Mouse (Mus musculus): ENCODE results near the gene Cstf3. TPM values are rescaled to one million over a fixed set of nuclear protein-coding genes. Genes with fewer than 3 reads are reported as not detected.

The Cstf3 gene
- total RNA-seq (2015; ENCODE audit: low replicate concordance) (27.8 and 31.0 TPM in 2 replicates), total RNA-seq (2017; ENCODE audit: low replicate concordance) (24.4 and 36.8 TPM in 2 replicates)

- peak; percentile 98 for ATAC-seq (replicated peaks; ENCODE audit: low FRiP score, poor library complexity, severe bottlenecking)
Measured at GRCm38 (mm10) chr2:104590068-104590828, at the start of gene Cstf3. Cstf3 (plus strand) TSS chr2:104590523.

GRCm38 (mm10) chr2:104556711-104557110 lies 33.6 kb upstream of the Cstf3 start:
- ATAC-seq (replicated peaks; ENCODE audit: low FRiP score, poor library complexity, severe bottlenecking): 0 out of 2 replicates have a peak, but pooled peaks have one; percentile 46

- no peak for ATAC-seq (replicated peaks; ENCODE audit: low FRiP score, poor library complexity, severe bottlenecking)
Measured at GRCm38 (mm10) chr2:104557722-104558121, 32.6 kb upstream of the Cstf3 start.

- no peak for ATAC-seq (replicated peaks; ENCODE audit: low FRiP score, poor library complexity, severe bottlenecking)
Measured at GRCm38 (mm10) chr2:104558326-104558725, 32.0 kb upstream of the Cstf3 start.

GRCm38 (mm10) chr2:104558938-104559337 lies 31.4 kb upstream of the Cstf3 start:
- no peak for ATAC-seq (replicated peaks; ENCODE audit: low FRiP score, poor library complexity, severe bottlenecking)

- ATAC-seq (replicated peaks; ENCODE audit: low FRiP score, poor library complexity, severe bottlenecking): no peak
Measured at GRCm38 (mm10) chr2:104559591-104560380, 30.5 kb upstream of the Cstf3 start.

GRCm38 (mm10) chr2:104561386-104561785 lies 28.9 kb upstream of the Cstf3 start:
- no peak for ATAC-seq (replicated peaks; ENCODE audit: low FRiP score, poor library complexity, severe bottlenecking)

- no peak for ATAC-seq (replicated peaks; ENCODE audit: low FRiP score, poor library complexity, severe bottlenecking)
Measured at GRCm38 (mm10) chr2:104561986-104562532, 28.3 kb upstream of the Cstf3 start.

- ATAC-seq (replicated peaks; ENCODE audit: low FRiP score, poor library complexity, severe bottlenecking): no peak
Measured at GRCm38 (mm10) chr2:104572066-104572465, 18.3 kb upstream of the Cstf3 start.

GRCm38 (mm10) chr2:104576216-104576615 lies 14.1 kb upstream of the Cstf3 start:
- ATAC-seq (replicated peaks; ENCODE audit: low FRiP score, poor library complexity, severe bottlenecking): no peak

GRCm38 (mm10) chr2:104578021-104578420 lies 12.3 kb upstream of the Cstf3 start:
- ATAC-seq (replicated peaks; ENCODE audit: low FRiP score, poor library complexity, severe bottlenecking): no peak

GRCm38 (mm10) chr2:104578836-104579604 lies 11.3 kb upstream of the Cstf3 start:
- ATAC-seq (replicated peaks; ENCODE audit: low FRiP score, poor library complexity, severe bottlenecking): no peak

GRCm38 (mm10) chr2:104579784-104580446 lies 10.4 kb upstream of the Cstf3 start:
- ATAC-seq (replicated peaks; ENCODE audit: low FRiP score, poor library complexity, severe bottlenecking): peak; percentile 48; the same call in 1 of the 2 replicates

GRCm38 (mm10) chr2:104581281-104581879 lies 8.9 kb upstream of the Cstf3 start:
- ATAC-seq (replicated peaks; ENCODE audit: low FRiP score, poor library complexity, severe bottlenecking): no peak

- no peak for ATAC-seq (replicated peaks; ENCODE audit: low FRiP score, poor library complexity, severe bottlenecking)
Measured at GRCm38 (mm10) chr2:104583032-104583431, 7.3 kb upstream of the Cstf3 start.

GRCm38 (mm10) chr2:104584226-104584625 lies 6.1 kb upstream of the Cstf3 start:
- ATAC-seq (replicated peaks; ENCODE audit: low FRiP score, poor library complexity, severe bottlenecking): no peak

GRCm38 (mm10) chr2:104585645-104586044 lies 4.7 kb upstream of the Cstf3 start:
- ATAC-seq (replicated peaks; ENCODE audit: low FRiP score, poor library complexity, severe bottlenecking): no peak

GRCm38 (mm10) chr2:104588552-104588951 lies 1.8 kb upstream of the Cstf3 start:
- ATAC-seq (replicated peaks; ENCODE audit: low FRiP score, poor library complexity, severe bottlenecking): no peak

GRCm38 (mm10) chr2:104590829-104591117 lies 450 bp downstream of the Cstf3 start:
- ATAC-seq (replicated peaks; ENCODE audit: low FRiP score, poor library complexity, severe bottlenecking): peak; percentile 5; the same call in 1 of the 2 replicates
